Mouse (Mus musculus) cerebellum, postnatal 10 days (tissue): ENCODE data around the gene Plpp4.

Experiments used
- DNase-seq, 2 experiments: peaks; one replicate each; pipeline ENCODE4 v3.0.0; 2021; ENCODE audit warnings: mixed read lengths in 2 of 2

The Plpp4 gene

DNA sequence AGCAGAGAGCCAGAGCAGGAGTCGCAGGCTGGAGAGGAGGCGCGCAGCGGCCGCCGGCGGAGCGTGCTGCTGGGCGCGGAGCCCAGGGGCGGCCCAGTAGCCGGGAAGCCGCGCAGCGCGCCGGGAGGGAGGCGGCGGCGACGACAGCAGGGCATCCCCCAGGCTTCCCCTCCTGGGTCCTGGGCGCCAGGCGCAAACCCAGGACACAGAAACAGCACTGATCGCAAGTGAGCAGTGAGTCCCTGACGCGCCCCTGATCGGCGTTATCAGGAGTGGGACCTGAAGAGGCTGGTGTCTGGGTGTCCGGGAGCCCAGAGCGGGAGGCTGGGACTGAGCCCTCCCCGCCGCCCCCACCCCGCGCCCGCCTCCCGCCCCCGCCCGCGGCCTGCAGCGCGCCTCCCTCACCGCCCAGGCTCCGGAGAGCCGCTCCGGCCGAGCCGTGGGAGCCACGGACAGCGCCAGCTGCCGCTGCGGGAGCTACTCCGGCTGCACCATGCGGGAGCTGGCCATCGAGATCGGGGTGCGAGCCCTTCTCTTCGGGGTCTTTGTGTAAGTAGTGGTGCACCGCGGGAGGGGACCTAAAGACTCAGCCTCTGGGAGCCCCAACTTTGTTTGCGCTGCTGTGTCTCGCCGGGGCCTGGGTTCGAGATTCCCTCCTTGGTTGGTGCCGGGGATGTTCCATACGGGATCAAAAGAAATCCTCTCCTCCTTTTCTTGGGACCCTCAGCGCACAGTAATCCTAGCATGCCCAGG lies at the start of gene Plpp4:
Gene Plpp4 (plus strand): TSS at position 411 of the 753 bp plus-strand sequence.
- peak; percentile 45 to 57 for DNase-seq

DNA sequence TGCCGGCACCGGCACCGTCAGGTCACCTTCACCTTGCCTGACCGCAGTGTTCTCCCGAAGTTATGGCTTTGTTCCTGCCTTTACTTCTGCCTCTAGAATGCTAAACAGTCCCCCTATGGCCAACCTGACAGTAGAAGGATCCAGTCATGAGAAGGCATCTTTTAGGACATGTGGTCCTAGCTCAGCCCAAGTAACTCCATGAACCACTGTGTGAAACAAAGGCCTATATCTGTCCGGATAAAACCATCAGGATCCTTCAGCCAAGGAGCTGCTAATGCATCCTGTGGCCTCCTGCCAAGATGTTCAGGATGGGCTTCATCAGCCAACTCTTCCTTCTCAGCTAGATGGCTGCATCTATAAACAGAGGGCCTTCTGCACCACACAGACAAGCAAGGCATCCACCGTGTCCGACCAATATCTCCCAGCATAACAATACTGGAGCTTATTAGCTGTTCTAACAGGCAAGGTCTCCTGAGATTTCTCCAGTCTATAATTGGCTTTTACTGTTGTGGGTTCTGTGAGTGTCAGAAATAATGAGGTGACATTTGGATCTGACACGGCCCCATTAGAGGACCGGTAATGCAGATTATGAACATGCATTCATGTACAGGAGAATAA lies 40.8 kb upstream of the Plpp4 start:
- peak; percentile 53 to 67 for DNase-seq

DNA sequence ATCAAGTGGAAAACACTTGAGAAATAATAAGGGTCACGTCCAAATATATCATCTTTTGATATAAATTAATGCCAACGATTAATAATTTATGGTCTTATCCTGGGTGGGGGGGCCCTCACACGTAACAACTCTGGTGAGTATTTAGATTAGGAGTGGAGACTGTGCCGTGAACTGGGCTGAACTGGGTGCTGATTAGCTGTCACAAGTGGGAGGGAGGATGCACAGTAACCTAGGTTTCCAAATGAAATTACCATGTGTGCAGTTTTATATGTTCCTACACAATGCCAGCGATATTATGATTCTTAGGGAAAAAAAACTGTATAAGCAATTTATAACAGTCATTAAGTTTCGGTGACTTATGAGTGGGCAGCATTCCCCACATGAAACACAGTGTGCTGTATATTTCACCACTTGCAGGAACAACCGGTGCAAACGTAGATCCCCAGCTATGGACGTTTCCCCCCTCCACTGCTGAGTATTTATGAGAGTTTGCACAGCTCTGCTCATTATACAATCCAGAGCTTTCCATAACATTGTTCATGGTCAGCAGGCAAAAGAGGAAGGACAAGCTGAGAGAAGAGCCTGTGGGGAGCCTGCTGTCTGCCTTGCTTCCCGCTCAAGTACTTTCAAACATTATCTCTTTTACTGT lies 40.2 kb upstream of the Plpp4 start:
- DNase-seq, result no peak

DNA sequence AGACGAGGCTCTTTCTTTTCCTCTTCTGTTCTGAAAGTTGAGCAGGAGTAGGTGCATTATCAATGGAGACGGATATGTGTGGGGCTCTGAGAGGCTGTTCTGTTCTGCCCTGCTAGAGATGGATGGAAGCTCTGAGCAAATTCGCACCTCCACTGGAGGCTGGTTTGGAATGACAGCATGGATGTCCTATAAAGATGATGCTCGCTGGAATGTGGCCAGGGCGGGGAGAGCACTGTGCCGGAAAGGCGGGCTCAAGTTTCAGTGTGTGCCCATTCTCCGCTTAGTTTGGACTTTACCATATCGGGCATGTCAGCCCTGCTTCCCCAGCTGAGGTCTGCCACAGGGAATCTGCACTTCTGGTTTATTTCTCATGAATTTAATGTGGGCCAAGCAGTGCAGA lies 35.9 kb upstream of the Plpp4 start:
- DNase-seq, result peak; percentile 48 to 61

DNA sequence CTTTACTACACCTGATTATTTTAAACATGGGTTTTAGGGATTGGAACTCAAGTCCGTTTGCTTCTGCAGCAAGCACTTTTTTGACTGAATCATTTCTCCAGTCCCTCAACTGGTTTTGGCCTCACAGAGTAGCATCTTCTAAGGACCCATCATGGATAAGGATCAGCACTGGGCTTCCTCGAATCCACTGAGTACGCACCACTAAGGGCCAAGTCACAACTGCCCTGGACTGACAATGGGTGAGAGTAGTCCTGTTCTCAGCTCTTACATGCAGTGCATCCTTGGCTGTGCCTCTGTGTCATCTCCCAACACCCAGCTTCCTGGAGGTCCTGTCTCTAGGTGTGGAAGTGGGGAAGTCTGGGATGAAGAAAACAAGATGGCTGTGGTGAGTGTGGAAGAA lies 35.2 kb upstream of the Plpp4 start:
- no peak for DNase-seq

DNA sequence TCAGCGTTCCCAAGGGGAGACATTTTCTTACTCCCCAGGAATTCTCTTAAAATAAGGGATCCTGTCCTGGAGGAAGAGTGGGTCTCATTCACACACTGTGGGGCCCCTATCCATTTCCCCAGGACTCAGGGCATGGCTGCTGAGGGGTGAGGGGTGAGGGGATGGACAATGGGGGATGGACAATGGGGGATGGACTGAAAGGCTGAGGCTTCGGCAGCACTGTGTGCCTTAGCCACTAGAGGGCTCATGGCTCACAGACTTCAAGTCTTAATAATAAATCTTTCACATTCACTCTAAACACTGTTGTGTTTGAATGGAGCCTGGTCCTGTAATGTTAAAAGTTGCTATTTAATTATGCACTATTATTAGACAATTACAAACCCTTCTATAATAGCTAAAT lies 21.4 kb upstream of the Plpp4 start:
- peak; percentile 70 to 74 for DNase-seq

DNA sequence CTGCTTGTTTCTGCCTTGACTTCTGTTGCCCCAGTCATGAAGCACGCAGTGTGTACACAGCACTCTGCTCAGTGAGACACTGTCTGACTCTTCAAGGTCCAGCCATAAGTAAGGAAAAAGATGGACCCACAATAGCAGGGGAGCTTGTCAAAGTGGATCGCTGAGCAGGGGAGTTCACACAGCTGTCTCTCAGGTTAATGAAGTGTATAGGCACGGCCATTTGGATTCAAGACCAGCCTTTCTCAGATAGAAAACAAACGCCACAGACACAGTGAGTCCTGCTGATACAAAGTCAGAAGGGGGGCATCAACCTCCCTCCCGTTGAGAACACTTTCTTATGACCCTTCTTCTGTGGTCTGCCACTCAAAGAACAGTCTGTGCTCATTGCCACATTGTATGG lies 20.8 kb upstream of the Plpp4 start:
- no peak for DNase-seq

DNA sequence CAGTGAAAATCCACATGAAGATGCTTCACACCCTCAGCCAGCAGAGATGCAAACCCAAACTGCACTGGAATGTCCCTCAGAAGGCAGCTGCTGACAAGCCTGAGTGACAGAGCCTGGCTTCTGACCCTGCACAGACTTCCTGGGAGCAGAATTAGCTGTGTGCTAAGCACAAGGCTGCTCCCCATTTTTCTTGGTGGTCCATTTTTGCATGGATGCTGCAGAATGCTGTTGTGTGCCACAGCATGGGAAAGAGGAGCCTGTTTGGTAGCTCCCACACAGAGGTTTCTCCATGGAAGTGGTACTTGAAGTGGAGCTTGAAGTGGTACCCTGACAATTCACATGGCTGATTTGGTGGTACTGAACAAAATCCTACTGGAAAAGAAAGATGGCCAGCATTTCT lies 5.8 kb upstream of the Plpp4 start:
- no peak for DNase-seq

DNA sequence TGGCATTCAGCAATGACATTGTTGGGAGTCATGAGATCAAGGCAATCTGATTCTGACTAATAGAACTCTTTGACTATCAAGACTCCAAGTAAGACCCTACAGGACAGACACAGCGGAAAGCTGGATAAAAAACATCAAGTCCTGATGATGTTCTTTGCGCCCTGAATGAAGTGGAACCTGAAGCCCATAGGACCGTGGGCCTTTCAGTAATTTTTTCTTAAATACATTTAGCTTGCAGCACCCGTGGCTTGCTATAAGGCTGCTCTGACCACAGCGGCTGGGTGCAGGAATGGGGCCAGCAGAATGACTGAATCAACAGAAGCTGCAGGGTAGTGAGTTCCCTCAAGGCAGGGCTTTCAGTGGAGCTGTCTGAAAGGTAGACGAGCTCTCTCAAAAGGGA lies 3.4 kb upstream of the Plpp4 start:
- no peak for DNase-seq

DNA sequence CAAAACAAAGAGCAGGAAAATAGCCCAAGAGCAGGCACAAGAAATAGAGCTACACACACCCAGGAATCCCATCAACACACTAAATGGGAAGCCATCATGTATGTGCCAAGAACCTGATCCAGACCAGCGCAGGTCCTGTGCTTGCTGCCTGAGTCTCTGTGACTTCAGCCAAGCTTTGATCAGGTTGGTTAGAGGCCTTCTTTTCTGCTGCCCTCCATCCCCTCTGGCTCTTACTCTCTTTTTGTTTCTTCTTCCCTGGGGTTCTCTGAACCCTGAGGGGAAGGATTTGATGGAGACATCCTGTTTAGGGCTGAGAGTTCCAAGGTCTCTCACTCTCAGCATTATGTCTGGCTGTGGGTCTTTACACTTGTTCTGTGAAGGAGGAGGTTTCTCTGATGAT lies 2.7 kb upstream of the Plpp4 start:
- no peak for DNase-seq

DNA sequence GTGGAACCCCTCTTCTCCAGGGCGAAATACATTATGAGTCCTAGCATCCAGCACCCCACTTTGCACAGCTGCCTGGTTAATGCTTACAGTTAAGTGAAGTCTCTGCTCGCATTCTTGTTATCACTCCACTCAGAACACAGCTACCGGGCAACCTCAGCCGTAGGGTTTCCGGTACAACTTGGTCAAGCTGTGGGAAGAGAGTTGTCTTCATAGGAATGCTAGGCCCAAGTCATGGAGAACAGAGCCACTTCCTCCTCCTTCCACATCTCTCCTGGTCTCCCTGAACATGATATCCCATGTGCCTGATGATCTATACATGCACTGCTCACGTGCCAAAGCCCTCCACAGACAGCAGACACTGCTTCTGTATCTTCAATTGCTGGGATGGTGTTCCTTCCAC lies 1.4 kb upstream of the Plpp4 start:
- no peak for DNase-seq

DNA sequence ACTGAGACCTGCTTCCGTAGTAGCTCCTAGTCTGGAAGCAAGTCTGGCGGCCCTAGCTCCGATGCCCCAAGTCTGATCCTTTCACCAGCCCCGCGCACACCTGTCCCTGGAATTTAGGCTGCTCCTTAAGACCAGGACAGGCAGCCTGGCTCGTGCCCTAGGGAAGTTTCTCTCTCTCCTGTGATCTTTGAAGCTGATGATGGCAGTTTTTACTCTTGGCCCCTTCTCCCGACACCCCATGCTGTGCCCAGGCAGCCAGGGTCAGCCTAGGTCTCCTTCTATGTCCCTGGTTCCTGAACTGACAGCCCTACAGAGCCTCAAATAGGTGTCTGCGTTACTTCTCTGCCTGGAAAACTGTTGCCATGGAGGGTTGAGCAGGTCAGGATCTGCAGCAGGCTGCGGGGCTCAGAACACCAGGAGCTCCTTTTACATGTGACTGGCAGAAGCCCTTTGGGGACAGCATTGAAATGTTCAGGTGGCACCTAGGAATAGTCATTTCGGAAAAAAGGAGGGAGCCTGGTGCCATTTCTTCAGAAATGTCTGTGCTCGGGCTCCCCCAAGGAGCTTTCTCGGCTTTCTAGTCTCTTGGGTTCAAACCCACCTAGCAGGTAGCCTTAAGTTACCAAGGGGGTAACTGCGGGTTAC lies 665 bp downstream of the Plpp4 start:
- peak in 1 of 2 experiments; percentile 20 for DNase-seq

DNA sequence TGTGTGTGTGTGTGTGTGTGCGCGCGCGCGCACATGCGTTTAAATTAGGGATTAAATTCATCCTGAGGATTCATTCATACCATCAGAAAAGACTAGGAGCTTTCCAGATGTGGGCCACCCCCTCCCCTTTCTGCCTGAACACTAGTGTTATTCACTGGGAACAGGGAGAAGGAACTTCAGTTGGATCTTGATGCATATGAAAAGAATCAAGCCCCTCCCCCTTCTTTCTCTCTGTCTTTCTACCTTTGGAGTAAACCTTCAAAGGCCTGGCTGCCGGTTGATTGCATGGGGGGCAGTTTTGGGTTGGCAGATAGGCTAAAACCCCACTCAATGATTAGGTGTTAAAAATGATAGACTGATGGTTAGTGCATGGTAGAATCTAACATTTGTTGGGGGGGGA lies 1.5 kb downstream of the Plpp4 start:
- DNase-seq, result no peak

DNA sequence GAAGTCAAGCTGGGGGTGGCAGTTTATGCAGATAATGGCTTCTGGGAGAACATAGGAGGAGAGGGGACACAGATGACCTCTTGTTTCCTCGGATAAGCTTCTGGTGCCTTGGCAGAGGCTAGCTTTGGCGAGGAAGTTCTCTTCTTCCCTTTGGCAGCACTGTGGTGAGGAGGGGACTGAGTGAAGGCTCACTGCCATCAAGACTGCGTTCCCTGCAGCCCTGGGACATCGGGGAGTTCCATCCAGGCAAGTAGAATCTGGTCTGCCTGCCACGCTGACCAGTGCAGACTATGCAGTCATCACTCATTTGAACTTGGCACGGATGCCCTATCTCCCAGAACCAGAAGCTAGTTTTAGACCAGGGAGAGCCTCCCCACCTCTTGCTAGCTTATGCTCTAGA lies 2.4 kb downstream of the Plpp4 start:
- peak; percentile 59 to 78 for DNase-seq

DNA sequence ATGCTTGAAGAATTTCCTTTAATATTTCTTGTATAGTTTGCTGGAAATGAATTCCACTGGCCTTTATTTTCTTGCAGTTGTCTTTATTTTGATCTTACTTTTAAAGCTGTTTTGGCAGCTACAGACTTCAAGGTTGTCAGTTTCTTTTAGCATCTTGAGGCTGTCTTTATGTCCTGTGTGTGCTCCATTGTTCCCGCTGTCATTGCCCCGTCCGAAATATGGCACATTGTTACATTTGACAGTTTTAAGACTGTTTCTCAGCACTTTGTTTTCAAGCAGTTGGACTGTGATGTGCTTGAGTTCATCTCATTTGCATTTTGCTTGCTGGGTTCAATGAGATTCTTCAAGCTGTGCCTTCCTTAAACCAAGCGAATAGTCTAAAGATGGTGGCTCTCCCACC lies 17.0 kb downstream of the Plpp4 start:
- no peak for DNase-seq

DNA sequence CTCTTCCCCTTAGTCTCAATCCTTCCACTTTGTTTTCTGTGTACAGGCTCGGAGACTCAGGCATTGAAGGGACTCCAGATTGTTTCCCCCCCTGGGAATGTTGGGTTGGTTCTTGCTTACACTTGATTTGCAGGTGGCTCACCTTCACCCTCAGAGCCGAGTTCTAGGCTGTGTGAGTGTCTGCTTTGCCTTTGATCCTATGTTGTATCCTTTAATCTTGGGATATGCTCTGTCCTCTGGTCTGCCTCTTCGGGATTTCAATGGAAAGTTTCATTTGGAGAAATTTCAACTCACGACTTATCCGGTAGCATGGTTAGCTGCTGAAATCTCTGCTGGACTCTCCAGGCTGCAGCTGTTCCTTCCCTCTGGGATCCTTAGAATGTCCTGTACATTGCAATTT lies 17.9 kb downstream of the Plpp4 start:
- DNase-seq, result no peak

DNA sequence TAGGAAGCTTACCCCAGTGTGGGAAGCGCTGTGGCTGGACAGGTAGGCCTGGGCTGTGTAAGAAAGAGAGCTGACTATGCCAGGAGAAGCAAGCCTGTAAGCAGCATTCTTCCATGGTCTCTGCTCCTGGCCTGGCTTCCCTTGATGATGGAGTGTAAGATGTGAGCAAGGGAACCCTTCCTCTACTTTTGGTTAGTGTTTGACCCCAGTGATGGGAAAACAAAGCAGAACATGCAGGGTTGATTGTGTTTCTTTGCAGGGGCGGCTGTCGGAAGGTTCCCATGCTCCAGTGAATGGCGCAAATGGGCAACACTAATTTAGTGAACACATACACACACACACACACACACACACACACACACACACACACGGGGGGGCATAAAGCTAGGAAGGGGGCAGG lies 20.9 kb downstream of the Plpp4 start:
- no peak for DNase-seq

DNA sequence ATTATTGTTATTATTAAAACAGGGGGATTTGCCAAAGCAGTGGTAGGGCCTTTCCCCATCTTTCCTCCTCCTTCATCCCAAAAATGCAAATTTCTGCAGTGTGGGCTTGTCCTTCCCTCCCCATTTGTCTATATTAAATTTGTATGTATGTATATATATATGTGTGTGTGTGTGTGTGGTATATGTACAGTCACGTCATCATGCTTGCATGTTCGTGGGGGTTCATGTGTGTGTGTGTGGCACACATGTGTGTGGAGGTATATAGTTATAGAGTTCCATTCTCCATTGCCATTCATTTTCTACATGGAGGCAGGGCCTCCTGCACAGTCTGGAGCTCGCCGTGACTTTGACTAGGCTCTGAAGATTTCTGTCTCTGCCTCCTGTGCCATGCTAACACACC lies 22.0 kb downstream of the Plpp4 start:
- DNase-seq, result no peak

DNA sequence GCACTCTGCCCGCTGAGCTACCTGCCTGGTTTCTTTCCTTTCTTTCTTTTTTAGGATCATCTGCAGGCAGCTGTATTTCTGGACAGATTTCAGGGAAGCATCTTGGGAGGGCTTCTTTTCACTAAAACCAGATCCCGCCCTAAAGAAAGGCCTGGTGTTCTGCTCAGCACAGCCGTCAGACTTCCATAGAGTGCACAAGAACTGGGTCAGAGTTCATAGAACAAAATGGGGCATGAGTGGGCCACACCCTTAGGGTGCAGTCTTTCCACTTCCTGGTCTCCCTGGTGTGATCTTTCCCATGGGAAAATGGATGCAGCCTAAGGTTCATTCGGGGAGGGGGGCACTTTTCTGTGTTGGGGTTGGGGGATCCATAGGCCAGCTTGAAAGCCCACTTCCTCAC lies 22.4 kb downstream of the Plpp4 start:
- DNase-seq, result no peak

DNA sequence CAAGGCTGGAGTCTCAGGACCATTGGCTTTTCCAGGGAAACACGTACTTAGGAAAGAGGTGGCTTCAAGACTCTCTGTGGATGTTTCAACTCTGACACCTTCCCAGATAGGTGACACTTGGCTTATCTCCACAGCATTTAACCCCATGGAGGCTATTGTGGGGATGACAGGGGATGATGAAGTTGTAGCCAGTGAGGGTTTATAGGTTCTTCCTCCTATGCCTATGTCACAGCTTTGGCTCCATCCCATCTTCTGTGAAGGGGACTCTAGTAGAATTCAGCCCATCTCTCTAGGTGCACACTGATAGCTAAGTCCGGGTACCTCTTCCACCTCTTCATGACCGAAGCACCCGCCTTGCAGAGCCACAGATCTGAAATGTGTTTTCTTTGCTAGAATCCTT lies 25.1 kb downstream of the Plpp4 start:
- DNase-seq, result no peak

DNA sequence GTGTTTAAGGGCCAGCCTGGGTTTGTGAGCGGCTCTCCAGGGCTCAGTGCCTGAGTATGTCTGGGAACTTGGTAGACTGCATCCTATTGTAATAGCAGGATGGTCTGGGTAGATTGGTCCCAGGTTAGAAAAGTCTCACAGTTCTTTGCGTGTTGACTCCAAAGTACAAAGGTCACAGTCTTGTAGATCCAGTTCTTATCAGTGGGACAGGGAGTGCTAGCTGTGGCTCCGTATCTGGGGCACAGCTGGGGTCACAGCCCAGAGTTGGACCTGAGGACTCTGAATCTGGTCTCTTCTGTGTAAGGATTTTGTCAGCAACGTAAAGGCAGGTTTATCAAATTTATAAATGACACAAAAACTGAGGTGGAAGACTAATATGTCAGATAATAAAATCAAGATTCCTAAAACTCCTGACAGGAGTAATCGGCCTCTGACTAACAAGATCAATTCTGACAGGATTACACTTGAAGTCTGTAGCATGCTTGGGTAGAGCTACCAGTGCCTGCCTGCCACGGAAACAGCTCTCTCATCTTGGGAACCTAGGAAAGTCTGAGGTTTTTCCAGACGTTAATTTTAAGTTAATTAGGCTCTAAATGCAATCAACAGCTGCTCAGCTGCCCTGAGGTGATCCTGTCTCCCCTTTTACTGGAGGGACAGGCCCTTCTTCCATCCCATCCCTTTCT lies 28.5 kb downstream of the Plpp4 start:
- DNase-seq, result no peak

DNA sequence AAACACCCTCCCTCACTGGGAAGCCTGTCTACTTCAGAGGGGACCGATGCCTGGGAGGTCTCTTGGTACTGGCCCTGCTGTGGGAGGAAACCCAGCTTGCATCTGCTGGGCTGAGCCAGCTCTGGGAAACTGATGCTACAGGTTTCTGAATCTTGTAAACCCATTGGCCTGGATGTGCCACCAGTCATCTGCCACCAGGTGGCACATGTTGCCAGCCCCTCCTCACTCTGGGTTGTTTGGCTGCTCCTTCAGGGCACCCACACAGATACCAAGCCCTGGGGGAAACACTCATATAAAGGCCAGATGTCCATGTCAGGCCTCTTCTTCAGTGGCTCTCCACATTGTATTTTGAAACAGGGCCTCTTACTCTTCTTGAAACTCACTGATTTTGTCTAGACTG lies 36.4 kb downstream of the Plpp4 start:
- peak; percentile 16 to 34 for DNase-seq

DNA sequence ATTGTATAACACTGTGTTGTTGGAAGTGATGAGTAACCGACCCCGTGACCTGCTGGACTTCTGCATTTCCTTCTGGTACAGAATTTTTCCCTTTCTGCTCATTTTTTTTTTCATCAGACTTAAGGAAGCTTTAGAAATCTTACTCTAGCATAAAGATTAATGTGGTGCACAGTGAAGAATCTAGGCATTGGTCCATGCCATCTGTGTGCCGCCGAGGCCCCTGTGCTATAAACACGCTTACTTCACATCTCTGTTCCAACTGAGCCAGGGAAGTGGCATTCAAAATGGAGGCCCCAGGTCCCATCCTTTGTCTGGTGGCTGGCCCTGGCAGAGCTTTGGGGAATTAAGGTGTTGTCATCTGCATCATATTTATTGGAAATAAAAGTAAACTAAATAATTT lies 44.8 kb downstream of the Plpp4 start:
- no peak for DNase-seq
